Mouse (Mus musculus) forebrain, embryonic 12.5 days (tissue): Measurements from ENCODE around the gene Gm45808. TPM values are rescaled to one million over a fixed set of nuclear protein-coding genes. Genes with fewer than 3 reads are reported as not detected.

Experiments used
- ATAC-seq: fragments of 200-750 bp; cut with Nextera tagmentation; 2 replicates; pipeline ENCODE4 v1.8.0; 2017; ENCODE audit warnings: moderate TSS enrichment; ENCODE audit not compliant: low FRiP score
- H3K27ac ChIP-seq: fragments of 300-500 bp; sonication (generic); 2 replicates; pipeline ENCODE4 v1.5.1; 2016; ENCODE audit warnings: mild to moderate bottlenecking
- H3K27me3 ChIP-seq: fragments of 300-500 bp; sonication (generic); 2 replicates; pipeline ENCODE4 v1.6.1; 2016; ENCODE audit warnings: mild to moderate bottlenecking
- H3K36me3 ChIP-seq: fragments of 300-500 bp; sonication (generic); replicated peaks from 2 replicates; pipeline ENCODE4 v1.6.1; 2016; ENCODE audit warnings: mild to moderate bottlenecking
- H3K4me1 ChIP-seq: fragments of 300-500 bp; sonication (generic); 2 replicates; pipeline ENCODE4 v1.6.1; 2016
- H3K4me2 ChIP-seq: fragments of 300-500 bp; sonication (generic); 2 replicates; pipeline ENCODE4 v1.6.1; 2016; ENCODE audit warnings: mild to moderate bottlenecking, moderate library complexity
- H3K4me3 ChIP-seq: fragments of 300-500 bp; sonication (generic); replicated peaks from 2 replicates; pipeline ENCODE4 v1.5.1; 2016; ENCODE audit warnings: mild to moderate bottlenecking
- H3K9ac ChIP-seq: fragments of 300-500 bp; sonication (generic); 2 replicates; pipeline ENCODE4 v1.6.1; 2016; ENCODE audit warnings: mild to moderate bottlenecking
- H3K9me3 ChIP-seq: fragments of 300-500 bp; sonication (generic); 2 replicates; pipeline ENCODE4 v1.6.1; 2016
- WGBS: fragments of 180-500 bp; shearing (Covaris S2); methylation state at CpG from one replicate; pipeline ENCODE4 v1.1.7; 2016; 5-methylcytosine and 5-hydroxymethylcytosine counted together
- polyA plus RNA-seq: library from polyadenylated mRNA; unstranded; fragments of >200 nt; fragmentation: Nextera tagmentation; extraction: Ambion mirVana; gene quantifications from 2 replicates; pipeline ENCODE4 v1.2.1, GENCODE M21; 2016

Gene Gm45808
- polyA plus RNA-seq, 1 experiment from 2014 or later, result not detected

- 80% methylated on average over 13 of the region's 13 CpGs for WGBS
- H3K9ac ChIP-seq, result 0 out of 2 replicates have a peak overlapping the region, but pooled peaks have one; percentile 87
- peaks cover 39% of the 10 kb centered on the region for H3K4me1 ChIP-seq
- H3K4me2 ChIP-seq, result no peak overlapping the region
- peak overlapping the region; percentile 65; the same call in 1 of the 2 replicates for H3K27ac ChIP-seq
- H3K9me3 ChIP-seq, result no peaks in the 10 kb centered on the region
- H3K27me3 ChIP-seq, result no peaks in the 10 kb centered on the region
- ATAC-seq, result no peak
- H3K4me3 ChIP-seq, result no peak overlapping the region
- peaks cover 47% of the 10 kb centered on the region for H3K36me3 ChIP-seq
These were observed 30.5 kb downstream of the Gm45808 start for GRCm38 (mm10) chr7:45455932-45456696.

GRCm38 (mm10) chr7:45454971-45455370 lies 31.6 kb downstream of the Gm45808 start:
- Histone ChIP-seq H3K9ac (peak overlapping the region; percentile 21; the same call in 1 of the 2 replicates), H3K27me3 (no peaks in the 10 kb centered on the region), H3K4me2 (no peak overlapping the region), H3K27ac (no peak overlapping the region), H3K4me3 (no peak overlapping the region), H3K4me1 (peaks cover 27% of the 10 kb centered on the region), H3K9me3 (no peaks in the 10 kb centered on the region), H3K36me3 (peaks cover 47% of the 10 kb centered on the region)
- ATAC-seq, result no peak
- WGBS, result 93% methylated on average over 15 of the region's 15 CpGs

- 0 out of 2 replicates have a peak overlapping the region, but pooled peaks have one; percentile 10 for H3K4me3 ChIP-seq
- WGBS, result 52% methylated on average over 23 of the region's 23 CpGs
- H3K9ac ChIP-seq, result no peak overlapping the region
- H3K4me1 ChIP-seq, result peaks cover 7% of the 10 kb centered on the region; the same call in 1 of the 2 replicates
- peak; percentile 81 for ATAC-seq
- H3K9me3 ChIP-seq, result no peaks in the 10 kb centered on the region
- 0 out of 2 replicates have a peak overlapping the region, but pooled peaks have one; percentile 13 for H3K27ac ChIP-seq
- no peak overlapping the region for H3K4me2 ChIP-seq
- H3K36me3 ChIP-seq, result peaks cover 42% of the 10 kb centered on the region
- H3K27me3 ChIP-seq, result no peaks in the 10 kb centered on the region
These were observed 35.1 kb downstream of the Gm45808 start for GRCm38 (mm10) chr7:45451344-45451982.

GRCm38 (mm10) chr7:45449974-45450373 lies 36.6 kb downstream of the Gm45808 start:
- WGBS, result 83% methylated on average over 1 of the region's 1 CpGs
- no peak overlapping the region for H3K9ac ChIP-seq
- no peak overlapping the region for H3K4me2 ChIP-seq
- H3K9me3 ChIP-seq, result no peaks in the 10 kb centered on the region
- peaks cover 2% of the 10 kb centered on the region; the same call in 1 of the 2 replicates for H3K4me1 ChIP-seq
- H3K4me3 ChIP-seq, result no peak overlapping the region
- H3K27me3 ChIP-seq, result no peaks in the 10 kb centered on the region
- H3K27ac ChIP-seq, result no peak overlapping the region
- ATAC-seq, result no peak
- peaks cover 39% of the 10 kb centered on the region for H3K36me3 ChIP-seq

GRCm38 (mm10) chr7:45447325-45447990 lies 39.2 kb downstream of the Gm45808 start:
- H3K9me3 ChIP-seq, result no peaks in the 10 kb centered on the region
- no peak overlapping the region for H3K27ac ChIP-seq
- WGBS, result 31% methylated on average over 11 of the region's 11 CpGs
- peaks cover 2% of the 10 kb centered on the region; the same call in 1 of the 2 replicates for H3K4me1 ChIP-seq
- H3K36me3 ChIP-seq, result peaks cover 51% of the 10 kb centered on the region
- no peak for ATAC-seq
- no peak overlapping the region for H3K9ac ChIP-seq
- H3K4me3 ChIP-seq, result no peak overlapping the region
- no peaks in the 10 kb centered on the region for H3K27me3 ChIP-seq
- H3K4me2 ChIP-seq, result no peak overlapping the region

- H3K9me3 ChIP-seq, result no peaks in the 10 kb centered on the region
- no peak overlapping the region for H3K27ac ChIP-seq
- H3K27me3 ChIP-seq, result no peaks in the 10 kb centered on the region
- ATAC-seq, result no peak
- peaks cover 45% of the 10 kb centered on the region for H3K36me3 ChIP-seq
- H3K9ac ChIP-seq, result no peak overlapping the region
- no peak overlapping the region for H3K4me3 ChIP-seq
- no peak overlapping the region for H3K4me2 ChIP-seq
- H3K4me1 ChIP-seq, result peaks cover 2% of the 10 kb centered on the region; the same call in 1 of the 2 replicates
These were observed 40.0 kb downstream of the Gm45808 start for GRCm38 (mm10) chr7:45446589-45446988.

GRCm38 (mm10) chr7:45443526-45444420 lies 42.8 kb downstream of the Gm45808 start:
- Histone ChIP-seq H3K4me3 (no peak overlapping the region), H3K9ac (0 out of 2 replicates have a peak overlapping the region, but pooled peaks have one; percentile 4), H3K27me3 (no peaks in the 10 kb centered on the region), H3K9me3 (no peaks in the 10 kb centered on the region), H3K36me3 (peaks cover 54% of the 10 kb centered on the region), H3K4me1 (no peaks in the 10 kb centered on the region), H3K27ac (no peak overlapping the region), H3K4me2 (no peak overlapping the region)
- no peak for ATAC-seq
- 90% methylated on average over 22 of the region's 22 CpGs for WGBS

- 14% methylated on average over 19 of the region's 19 CpGs for WGBS
- Histone ChIP-seq H3K36me3 (peaks cover 20% of the 10 kb centered on the region), H3K4me1 (peaks cover 43% of the 10 kb centered on the region), H3K4me3 (no peak within 1 kb of the TSS), H3K27me3 (0 out of 2 replicates have a peak, but pooled peaks cover 4% of the 10 kb centered on the region), H3K4me2 (peak within 1 kb of the TSS; percentile 21), H3K27ac (no peak within 1 kb of the TSS), H3K9ac (no peak within 1 kb of the TSS), H3K9me3 (no peaks in the 10 kb centered on the region)
- ATAC-seq, result no peak
These were observed 48.9 kb downstream of the Gm45808 start, which contains the start of gene Ruvbl2 for GRCm38 (mm10) chr7:45437521-45438276. Gene Ruvbl2 (minus strand): TSS chr7:45438096.

GRCm38 (mm10) chr7:45437046-45437445 lies 49.6 kb downstream of the Gm45808 start:
- H3K9ac ChIP-seq, result no peak overlapping the region
- peaks cover 45% of the 10 kb centered on the region for H3K4me1 ChIP-seq
- H3K36me3 ChIP-seq, result peaks cover 18% of the 10 kb centered on the region
- ATAC-seq, result no peak
- H3K9me3 ChIP-seq, result no peaks in the 10 kb centered on the region
- 24% methylated on average over 6 of the region's 6 CpGs for WGBS
- no peak overlapping the region for H3K27ac ChIP-seq
- H3K4me2 ChIP-seq, result peak overlapping the region; percentile 21; the same call in 1 of the 2 replicates
- H3K4me3 ChIP-seq, result no peak overlapping the region
- 0 out of 2 replicates have a peak, but pooled peaks cover 4% of the 10 kb centered on the region for H3K27me3 ChIP-seq

GRCm38 (mm10) chr7:45436444-45436843 lies 50.2 kb downstream of the Gm45808 start:
- WGBS, result 93% methylated on average over 5 of the region's 5 CpGs
- no peak overlapping the region for H3K27ac ChIP-seq
- H3K9me3 ChIP-seq, result no peaks in the 10 kb centered on the region
- H3K4me2 ChIP-seq, result no peak overlapping the region
- peak overlapping the region; percentile 85; the same call in 1 of the 2 replicates for H3K9ac ChIP-seq
- peaks cover 45% of the 10 kb centered on the region for H3K4me1 ChIP-seq
- H3K4me3 ChIP-seq, result no peak overlapping the region
- 0 out of 2 replicates have a peak, but pooled peaks cover 4% of the 10 kb centered on the region for H3K27me3 ChIP-seq
- H3K36me3 ChIP-seq, result peaks cover 24% of the 10 kb centered on the region
- ATAC-seq, result no peak

GRCm38 (mm10) chr7:45435038-45435437 lies 51.6 kb downstream of the Gm45808 start:
- Histone ChIP-seq H3K4me3 (peak overlapping the region; percentile 76), H3K4me2 (peak overlapping the region; percentile 96), H3K4me1 (peaks cover 45% of the 10 kb centered on the region), H3K27me3 (0 out of 2 replicates have a peak, but pooled peaks cover 4% of the 10 kb centered on the region), H3K36me3 (peaks cover 24% of the 10 kb centered on the region), H3K27ac (peak overlapping the region; percentile 63; the same call in 1 of the 2 replicates), H3K9me3 (no peaks in the 10 kb centered on the region), H3K9ac (peak overlapping the region; percentile 85)
- ATAC-seq, result peak; percentile 30; the same call in 1 of the 2 replicates
- 4% methylated on average over 16 of the region's 16 CpGs for WGBS
